Mouse (Mus musculus): ENCODE measurements at regions not wholly inside any gene's neighbourhood (a gene's known extent, or its start where the extent isn't known, plus 50 kb on each side); places are given as distances from the start of the nearest gene placed in this dataset.
A peak's percentile ranks its signal among the peaks of the same experiment; 100 is the strongest.

GRCm38 (mm10) chr19:6684921-6685320 lies 142.1 kb upstream of the Slc22a12 start:
- DNase-seq (ENCODE audit: low spot score in 2 of 2), result no peak

- DNase-seq (ENCODE audit: low spot score in 2 of 2), result no peak
These were observed 136.8 kb upstream of the Slc22a12 start for GRCm38 (mm10) chr19:6679392-6680307.

GRCm38 (mm10) chr19:6677511-6677910 lies 134.7 kb upstream of the Slc22a12 start:
- DNase-seq (ENCODE audit: low spot score in 2 of 2), result no peak

- no peak for DNase-seq (ENCODE audit: low spot score in 2 of 2)
These were observed 132.8 kb upstream of the Slc22a12 start for GRCm38 (mm10) chr19:6675586-6675985.

GRCm38 (mm10) chr19:6671696-6672095 lies 128.9 kb upstream of the Slc22a12 start:
- peak; percentile 60 to 79 for DNase-seq (ENCODE audit: low spot score in 2 of 2)

- DNase-seq (ENCODE audit: low spot score in 2 of 2), result no peak
These were observed 127.0 kb upstream of the Slc22a12 start for GRCm38 (mm10) chr19:6669881-6670280.

GRCm38 (mm10) chr19:6668545-6668944 lies 125.7 kb upstream of the Slc22a12 start:
- DNase-seq (ENCODE audit: low spot score in 2 of 2), result no peak

- DNase-seq (ENCODE audit: low spot score in 2 of 2), result no peak
These were observed 123.4 kb upstream of the Slc22a12 start for GRCm38 (mm10) chr19:6666187-6666722.

- no peak for DNase-seq (ENCODE audit: low spot score in 2 of 2)
These were observed 122.6 kb upstream of the Slc22a12 start for GRCm38 (mm10) chr19:6665264-6666054.

GRCm38 (mm10) chr19:6664311-6664952 lies 121.6 kb upstream of the Slc22a12 start:
- DNase-seq (ENCODE audit: low spot score in 2 of 2), result no peak

GRCm38 (mm10) chr19:6663391-6663790 lies 120.6 kb upstream of the Slc22a12 start:
- peak; percentile 90 to 95 for DNase-seq (ENCODE audit: low spot score in 2 of 2)

- DNase-seq (ENCODE audit: low spot score in 2 of 2), result no peak
These were observed 119.6 kb upstream of the Slc22a12 start for GRCm38 (mm10) chr19:6662346-6662939.

- DNase-seq (ENCODE audit: low spot score in 2 of 2), result no peak
These were observed 118.7 kb upstream of the Slc22a12 start for GRCm38 (mm10) chr19:6661508-6661871.

- no peak for DNase-seq (ENCODE audit: low spot score in 2 of 2)
These were observed 118.1 kb upstream of the Slc22a12 start for GRCm38 (mm10) chr19:6660723-6661507.

- DNase-seq (ENCODE audit: low spot score in 2 of 2), result no peak
These were observed 117.3 kb upstream of the Slc22a12 start for GRCm38 (mm10) chr19:6660157-6660556.

GRCm38 (mm10) chr19:6654550-6654949 lies 111.7 kb upstream of the Slc22a12 start:
- DNase-seq (ENCODE audit: low spot score in 2 of 2), result no peak

GRCm38 (mm10) chr19:6652775-6653174 lies 109.9 kb upstream of the Slc22a12 start:
- no peak for DNase-seq (ENCODE audit: low spot score in 2 of 2)

GRCm38 (mm10) chr19:6651192-6651591 lies 108.4 kb upstream of the Slc22a12 start:
- no peak for DNase-seq (ENCODE audit: low spot score in 2 of 2)

GRCm38 (mm10) chr19:6649885-6650284 lies 107.1 kb upstream of the Slc22a12 start:
- DNase-seq (ENCODE audit: low spot score in 2 of 2), result no peak

GRCm38 (mm10) chr19:6647686-6648085 lies 104.9 kb upstream of the Slc22a12 start:
- no peak for DNase-seq (ENCODE audit: low spot score in 2 of 2)
